Mouse (Mus musculus): ENCODE results near the gene Angel1.

Gene Angel1

DNA sequence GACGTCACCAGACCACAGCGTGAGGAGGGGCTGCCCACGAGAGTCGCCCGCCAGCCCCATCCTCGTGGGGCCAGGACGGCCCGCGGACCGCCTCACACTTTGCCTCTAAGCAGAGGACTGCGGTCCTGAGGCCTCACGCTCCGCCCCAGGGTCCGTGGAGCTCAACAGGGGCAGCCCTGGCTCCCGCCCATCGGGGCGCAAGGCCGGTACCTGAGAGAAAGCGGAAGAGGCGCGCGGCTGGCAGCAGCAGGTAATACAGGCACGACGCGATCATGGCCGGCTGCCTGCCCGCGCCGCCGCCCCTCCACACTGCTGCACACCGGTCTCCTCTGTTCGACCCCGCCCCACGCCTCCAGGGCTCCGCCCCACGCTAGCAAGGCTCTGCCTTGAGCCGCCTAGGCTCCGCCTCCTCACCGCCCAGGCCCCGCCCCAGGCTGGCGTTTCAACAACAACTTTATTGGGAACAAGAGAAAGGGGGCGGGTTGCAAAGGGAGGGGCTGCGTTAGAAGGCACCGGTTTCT is at the start of gene Angel1:
Angel1 (minus strand) TSS at position 341 of the 521 bp plus-strand sequence.
- peak; percentile 98 for DNase-seq

DNA sequence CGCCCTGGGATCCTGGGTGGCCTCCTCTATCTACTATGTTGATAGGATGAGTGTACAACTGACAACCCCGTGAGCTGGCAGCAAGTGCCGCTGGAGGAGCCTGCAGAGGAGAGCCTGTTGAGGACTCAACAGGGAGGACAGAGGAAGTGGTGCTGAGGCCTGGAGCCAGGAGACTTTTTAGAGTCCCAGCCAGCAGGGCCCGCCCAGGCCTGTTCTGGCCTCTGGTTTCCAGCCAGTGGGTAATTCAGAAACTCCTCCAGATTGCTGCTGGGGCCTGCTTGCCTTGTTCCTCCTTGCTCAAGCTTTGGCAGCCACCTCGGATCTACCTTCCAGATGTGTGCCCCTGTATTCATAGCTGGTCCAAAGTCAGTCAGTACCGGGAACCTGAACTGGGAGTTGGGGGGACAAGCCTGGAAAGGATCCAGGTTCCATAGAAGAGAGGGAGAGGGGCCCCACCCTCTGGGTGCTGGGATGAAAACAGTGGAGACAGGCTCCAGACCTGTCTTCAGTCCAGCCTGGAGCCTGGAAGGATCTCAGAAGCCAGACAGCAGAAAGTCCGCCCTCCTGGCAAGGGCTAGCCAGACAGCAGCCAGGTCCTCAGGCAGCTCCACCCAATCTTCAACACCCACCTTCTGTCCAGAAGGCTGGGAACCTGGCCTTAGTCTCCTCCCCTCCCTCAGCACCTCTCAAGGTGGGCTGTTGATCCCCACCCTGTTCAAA is 49.5 kb upstream of the Angel1 start:
- no peak for DNase-seq

DNA sequence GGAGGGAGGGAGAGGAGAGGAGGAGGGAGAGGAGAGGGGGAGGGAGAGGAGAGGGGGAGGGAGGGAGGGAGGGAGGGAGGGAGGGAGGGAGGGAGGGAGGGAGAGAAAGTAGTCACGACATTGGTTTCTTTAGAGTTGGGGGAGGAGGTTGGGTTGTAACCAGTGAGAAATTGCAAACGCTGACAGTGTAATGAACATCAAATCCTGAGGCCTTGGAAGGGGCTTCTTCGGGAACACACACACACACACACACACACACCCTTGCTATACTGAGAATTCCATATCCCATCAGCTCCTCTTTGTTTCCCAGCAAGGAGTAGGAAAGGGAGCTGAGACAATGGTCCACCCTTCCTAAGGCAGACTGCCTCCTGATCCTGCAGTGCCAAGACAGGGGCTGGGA is 46.3 kb upstream of the Angel1 start:
- DNase-seq: no peak

DNA sequence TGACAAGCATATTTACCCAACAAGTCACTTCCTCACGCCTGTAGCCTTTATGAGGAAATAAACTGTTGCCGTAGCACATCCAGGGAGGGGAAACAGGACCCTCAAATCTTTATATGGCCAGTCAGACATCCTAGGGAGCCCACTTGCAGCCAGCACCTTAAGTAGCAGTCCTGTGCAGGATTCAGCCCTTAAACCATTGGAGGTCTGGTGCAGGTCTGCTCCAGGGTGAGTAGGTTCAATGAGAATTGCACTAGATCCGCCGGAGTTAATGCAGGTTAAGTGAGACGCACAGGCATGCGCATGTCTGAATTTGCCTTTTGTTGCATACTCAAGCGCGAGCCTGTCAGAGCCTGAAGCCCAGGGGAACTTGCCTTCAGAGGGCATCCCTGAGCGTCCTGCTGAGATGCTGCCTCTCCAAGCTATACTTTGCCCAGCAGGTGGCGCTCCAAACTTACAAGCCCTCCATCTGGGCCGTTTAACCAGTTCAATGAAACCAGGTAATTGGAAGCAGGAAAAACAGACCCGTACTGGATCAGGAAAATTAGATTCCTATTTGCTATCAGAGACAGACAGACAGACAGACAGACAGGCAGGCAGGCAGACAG is 45.7 kb upstream of the Angel1 start:
- peak; percentile 84 for DNase-seq

DNA sequence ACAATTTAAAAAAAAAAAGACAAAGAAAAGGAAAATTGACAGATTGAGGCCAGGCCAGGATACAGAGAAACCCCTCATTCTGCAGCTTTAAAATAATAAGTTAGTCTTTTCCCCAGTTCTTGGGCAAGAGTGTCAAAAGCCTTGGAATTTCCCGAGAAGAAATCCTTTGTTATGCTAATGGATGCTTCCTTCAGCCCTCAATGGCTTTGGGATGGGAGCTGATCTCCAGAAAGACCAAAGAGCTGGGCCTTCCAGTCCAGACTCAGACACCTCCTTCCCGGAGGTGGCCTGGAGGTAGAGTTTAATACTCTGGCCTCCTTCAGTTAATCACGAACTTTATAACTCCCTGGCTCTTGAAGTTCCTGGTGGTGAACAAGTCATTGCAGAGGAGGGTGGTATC is 44.7 kb upstream of the Angel1 start:
- no peak for DNase-seq

DNA sequence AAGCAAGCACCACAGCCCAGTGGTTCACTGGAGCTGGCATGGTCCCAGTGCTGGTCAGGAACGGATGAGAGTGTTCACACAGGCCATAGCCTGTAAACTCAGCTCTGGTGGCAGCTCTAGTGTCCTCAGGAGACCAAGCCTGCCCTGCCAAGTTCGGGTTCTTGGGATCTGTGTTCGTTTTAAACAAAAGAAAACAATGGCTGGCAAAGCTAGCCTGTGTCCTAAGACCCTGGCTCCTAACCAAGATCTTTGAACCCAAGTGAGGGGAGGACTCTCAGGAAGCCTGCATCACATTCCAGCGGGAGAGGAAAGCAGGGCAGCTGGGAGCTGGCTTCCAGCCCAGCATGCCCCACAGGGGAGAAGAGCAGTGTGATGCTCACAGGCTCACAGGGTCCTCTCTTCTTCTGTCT is 44.0 kb upstream of the Angel1 start:
- DNase-seq: no peak

DNA sequence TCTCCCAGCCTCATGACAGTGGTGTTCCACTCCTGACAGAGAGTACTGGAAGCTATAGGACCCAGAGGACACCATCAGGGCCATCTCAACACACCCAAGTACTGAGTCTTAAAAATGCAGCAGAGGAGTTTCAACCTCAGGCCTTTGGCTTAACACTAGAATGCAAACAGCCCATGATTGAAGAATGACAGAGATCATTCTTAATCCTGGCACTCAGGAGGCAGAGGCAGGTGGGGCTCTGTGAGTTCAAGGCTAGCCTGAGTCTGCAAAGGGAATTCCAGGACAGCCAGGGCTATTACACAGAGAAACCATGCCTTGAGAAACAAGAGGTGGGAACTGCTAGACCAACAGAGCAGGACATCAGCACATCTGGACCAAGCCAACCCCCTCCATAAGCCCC is 43.6 kb upstream of the Angel1 start:
- DNase-seq: no peak

DNA sequence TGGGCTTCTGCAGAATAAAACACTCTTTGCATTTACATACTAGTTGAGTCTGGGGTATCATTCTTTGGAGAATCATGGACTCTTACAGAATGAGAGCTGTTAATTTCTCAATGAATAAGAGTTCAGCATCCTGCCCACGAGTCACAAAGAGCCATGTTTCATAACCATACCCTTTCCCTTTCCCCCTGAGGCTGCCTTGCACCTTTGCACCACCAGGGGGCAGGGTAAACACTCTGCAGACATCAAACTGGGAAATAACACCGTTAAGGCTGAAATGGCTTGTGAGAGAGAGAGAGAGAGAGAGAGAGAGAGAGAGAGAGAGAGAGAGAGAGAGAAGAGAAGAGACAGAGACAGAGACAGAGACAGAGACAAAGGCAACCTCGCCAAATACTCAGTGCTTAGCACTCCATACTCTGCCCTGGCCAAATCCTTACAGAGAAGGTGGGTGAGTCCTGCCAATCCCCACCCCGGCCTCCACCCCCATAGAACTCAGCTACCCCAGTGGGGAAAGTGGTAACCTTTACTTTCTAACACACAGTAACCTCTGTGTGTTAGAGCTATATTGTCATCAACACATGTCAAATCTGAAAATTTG is 42.8 kb upstream of the Angel1 start:
- DNase-seq: peak; percentile 83

DNA sequence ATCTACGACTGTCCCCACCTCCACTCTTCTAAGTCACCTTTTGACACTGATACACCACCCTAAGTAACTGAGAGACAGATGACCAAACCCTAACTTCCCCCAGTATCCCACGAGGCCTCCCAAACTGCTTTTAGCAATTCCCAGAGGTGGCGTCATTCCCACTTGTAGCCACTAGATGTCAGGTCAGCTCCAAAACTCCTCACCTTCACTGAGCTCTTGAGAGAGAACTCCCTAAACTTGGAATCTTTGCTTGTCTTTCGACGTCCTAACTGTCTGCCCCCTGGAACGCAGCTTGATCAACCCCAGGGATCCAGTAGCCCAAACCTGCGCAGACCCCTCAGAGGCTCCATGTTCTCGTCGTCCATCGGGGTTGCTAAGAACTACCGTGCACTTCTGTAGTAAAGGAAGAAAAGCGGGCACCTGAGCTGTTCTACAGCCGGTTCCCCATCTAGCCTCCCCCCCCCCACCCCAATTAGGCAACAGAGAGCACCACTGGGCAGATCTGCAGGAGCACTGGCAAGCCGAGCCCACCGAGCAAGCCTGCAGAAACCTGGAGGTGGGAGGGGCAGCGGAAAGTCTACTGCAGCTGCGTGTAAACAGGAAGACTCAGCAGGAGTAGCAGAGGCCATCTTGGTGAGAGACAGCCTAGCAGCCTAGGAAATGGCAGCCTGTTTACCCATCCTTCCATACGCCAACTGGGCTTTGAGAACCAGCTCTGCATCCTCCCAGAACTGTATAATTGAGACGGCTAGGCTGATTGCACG is 41.8 kb upstream of the Angel1 start:
- DNase-seq: peak; percentile 54

DNA sequence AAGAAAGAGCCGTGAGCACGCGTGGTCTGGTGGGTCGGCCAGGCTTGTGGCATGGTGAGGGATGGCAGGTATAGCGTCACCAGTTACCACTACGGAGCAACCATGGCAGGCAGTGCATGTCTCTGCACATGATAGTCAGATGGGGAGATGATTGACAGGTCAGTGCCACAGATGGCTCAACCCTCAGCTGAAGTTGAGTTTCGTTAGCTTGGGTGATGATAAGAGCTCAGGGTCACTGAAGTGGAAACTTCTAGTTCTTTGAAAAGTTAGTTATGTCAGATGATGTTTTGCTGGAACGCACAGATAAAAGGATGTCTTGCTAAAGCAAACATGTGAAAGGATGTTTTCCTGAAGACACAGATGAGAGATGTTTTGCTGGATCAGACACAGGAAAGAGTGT is 40.2 kb upstream of the Angel1 start:
- DNase-seq: no peak

DNA sequence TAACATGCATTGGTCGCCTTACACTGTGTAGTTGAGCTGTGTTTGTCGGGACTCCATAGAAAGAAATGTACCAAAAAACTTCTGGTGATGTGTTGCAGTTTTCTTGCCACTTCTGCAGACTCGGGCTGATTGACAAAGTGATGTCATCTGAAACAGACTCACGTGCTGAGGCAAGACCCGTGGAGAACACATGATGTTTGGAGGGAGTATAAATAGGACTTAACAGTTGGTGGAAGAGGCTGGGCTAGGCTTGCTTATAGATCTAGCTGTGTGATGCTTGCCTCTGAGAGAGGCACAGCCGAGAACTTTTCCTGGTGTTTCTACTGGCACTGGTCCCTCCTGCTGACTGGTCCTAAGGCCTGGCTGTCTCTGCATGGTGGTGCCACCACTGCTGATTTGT is 37.8 kb upstream of the Angel1 start:
- DNase-seq: no peak

DNA sequence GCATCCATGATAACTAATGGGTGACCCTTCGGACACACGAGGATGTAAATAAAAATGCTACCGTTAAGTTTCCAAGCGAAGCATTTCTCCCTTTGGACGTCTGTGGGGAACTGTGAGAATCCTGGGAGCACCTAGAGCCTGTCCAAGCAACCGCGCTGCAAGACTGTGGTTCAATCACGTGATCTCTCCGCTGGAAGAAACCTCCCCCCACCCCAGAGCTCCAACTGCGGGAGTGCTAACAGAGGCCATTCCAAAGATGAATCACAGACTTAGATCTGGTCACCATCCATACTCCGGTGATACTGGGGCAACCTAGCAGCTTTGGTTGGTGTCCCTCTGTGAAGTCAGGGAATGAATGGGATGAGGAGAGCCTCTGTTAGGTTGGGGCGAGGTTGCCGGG is 34.8 kb upstream of the Angel1 start:
- DNase-seq: no peak

DNA sequence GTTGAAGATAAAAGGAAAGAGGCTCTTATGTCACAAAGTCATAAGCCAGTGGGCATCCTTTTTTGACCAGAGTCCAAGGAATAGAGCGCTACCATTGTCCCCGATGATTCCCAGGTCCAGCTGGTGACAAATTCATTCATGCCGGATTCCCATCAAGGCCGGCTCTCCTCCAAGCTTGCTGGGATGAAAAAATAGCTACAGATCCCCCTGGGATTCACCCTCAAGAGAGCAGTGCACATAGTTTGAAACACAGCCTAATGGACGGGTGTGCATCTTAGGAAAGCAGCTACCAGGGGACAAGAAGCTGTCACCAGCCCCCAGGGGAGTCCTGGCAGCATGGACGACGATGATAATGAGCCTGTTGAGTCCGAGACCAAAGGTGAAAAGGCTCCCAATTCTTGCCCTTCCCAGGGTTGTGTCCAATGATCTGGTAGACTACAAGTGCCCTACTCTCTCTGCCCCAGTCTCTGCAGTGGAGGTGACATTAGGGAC is 8.1 kb upstream of the Angel1 start, which contains the start of gene Lrrc74a:
Lrrc74a (plus strand) TSS at position 51 of the 492 bp plus-strand sequence.
- no peak for DNase-seq

DNA sequence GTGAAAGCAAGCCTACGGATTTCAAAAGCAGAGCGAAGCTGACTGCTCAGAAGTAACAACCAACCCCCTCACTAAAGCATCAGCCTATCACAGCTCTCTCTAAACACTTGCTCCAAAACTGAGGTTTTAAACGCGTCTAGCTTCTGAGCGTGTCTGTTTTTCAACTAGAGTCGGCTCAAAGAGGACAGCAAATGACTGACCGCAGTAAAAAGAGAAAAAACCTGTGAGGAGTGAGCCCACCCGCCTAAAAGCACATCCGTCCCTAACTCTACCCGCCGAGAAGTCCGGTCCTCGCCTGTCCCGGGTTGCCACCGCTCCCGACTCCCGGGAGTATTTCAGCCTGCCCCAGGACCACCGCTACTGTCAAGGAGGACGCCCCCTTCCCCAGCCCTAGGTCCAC is 554 bp downstream of the Angel1 start:
- no peak for DNase-seq

DNA sequence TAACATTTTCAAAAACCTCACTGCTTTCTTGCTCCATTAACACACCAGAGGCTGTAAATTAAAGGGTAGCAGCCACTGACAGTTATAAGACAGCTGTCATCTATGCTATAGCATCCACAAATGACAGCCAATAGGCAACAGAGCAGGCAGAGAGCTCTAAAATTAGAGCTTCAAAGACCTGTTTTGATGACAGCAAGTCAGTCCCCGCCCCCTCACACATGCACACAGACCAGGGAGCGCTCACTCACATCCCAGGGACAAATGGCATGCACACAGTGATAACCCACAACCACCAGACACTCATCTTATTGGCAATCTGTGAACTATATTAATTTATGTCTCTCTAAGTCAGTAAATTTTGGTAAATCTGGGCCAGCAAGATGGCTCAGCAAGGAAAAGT is 2.0 kb downstream of the Angel1 start:
- no peak for DNase-seq

DNA sequence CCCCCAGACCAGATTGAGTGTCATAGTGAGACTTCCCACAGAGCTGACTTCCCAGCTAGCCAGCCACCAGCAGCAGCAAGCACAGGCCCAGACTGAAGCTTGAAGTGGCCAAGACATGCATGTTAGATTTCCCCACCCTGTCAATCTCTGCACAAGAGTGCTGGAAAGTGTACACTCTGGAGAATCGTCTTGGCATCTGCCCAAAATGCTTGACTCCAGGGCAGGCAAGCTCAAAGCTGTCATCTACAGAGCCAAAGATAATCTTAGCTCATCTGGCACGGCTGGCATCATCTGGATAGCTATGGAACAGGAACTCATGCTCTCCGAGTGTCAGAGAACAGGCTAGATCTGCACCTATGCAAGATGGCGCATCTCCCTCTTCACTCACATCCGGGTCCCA is 4.8 kb downstream of the Angel1 start:
- DNase-seq: no peak

DNA sequence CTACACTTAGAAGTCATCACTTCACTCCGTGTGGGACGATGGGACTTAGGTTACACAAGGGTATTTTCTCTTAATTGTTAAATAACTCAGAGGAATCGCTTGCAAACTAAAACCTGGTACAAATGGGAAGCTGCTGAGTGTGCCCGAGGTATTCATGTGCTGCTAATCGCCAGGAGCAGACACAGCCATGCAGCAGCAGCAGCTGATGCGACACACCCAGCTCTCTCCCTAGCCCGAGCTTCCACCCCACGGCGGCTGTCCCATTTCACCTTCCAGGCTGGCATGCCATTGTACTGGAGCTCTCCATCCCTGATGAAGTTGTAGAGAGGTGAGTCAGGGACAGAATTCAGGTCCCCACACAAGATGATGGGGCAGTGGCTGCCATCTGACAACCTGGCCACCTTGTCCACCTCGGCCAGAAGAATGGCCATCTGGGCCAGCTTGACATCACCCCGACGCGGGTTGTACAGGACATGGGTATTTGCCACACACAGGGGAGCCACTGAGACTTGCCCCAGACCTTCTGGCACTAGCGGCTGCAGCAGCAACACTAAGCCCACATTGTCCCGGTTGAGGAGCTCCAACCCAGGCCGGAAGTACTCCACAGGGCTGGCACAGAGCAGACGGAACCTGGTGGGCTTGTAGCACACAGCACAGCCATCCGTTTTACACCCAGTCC is 6.2 kb downstream of the Angel1 start:
- peak; percentile 65 for DNase-seq

DNA sequence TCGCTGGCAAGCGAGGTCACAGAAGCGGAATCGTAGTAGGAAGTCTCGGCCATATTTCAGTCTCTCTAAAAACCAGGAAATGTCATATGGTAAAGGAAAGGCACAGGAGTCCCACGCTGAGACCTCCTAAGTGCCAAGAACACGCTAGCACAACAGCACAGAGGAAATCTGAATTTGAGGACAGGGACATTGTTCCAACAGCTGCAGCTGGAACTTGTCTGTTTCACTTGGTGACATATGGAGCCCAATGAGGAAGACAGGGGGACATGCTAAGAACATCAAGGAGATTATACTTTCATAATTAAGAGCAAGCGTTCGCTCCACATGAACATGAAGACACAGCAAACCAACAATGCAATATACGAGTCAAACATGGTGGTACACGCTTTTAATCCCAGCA is 9.3 kb downstream of the Angel1 start:
- DNase-seq: no peak

DNA sequence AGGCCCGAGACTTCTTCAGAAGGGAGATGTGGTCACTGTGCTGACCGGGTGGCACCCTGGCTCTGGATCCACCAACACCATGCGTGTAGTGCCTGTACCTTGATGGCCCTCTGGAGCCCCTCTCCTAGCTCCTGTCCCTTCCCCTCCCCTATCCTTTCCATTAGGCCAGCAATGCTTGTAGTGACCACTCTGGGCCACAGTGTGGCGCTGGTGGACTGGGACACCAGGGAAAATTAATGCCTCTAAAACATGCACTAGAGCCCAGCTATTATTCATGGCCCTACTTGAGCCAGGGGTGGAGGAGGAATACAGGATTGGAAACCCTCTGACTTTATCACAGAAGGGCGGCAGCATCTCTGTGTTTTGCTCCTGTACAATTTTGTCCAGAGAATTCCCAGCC is 10.9 kb downstream of the Angel1 start:
- peak; percentile 78 for DNase-seq

DNA sequence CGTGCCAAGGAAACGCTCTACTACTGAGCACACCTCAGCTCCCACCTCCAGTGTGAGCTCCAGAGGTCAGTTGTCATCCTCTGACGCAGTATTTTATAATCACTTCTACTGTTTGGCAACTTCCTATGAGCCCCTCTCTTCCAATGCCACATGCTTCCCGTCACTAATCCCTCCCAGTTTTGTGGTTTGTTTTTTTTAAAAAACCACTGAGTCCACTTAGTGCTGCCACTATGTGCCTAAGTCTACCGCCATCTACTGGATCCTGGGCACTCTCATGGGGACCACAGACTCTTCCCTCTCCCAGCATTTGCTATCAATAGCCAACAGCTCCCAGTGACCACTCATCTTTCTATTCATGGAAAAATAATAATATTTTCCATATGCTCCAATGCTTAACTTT is 12.2 kb downstream of the Angel1 start:
- no peak for DNase-seq

DNA sequence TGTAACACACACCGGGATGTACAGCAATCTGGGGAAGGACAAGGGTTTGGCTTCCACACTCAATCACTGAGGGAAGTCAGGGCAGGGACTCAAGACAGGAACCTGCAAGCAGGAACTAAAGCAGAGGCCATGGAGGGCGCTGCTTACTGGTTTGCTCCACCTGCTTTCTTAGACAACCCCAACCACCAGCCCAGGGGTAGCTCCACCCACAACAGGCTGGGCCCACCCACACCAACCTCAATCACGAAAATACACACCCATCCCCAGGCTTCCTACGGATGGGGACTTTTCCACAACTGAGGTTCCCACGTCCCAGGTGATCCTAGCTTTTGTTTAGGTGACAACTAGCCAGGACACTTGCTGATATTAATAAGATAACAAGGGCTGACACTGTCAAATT is 20.4 kb downstream of the Angel1 start:
- DNase-seq: no peak

DNA sequence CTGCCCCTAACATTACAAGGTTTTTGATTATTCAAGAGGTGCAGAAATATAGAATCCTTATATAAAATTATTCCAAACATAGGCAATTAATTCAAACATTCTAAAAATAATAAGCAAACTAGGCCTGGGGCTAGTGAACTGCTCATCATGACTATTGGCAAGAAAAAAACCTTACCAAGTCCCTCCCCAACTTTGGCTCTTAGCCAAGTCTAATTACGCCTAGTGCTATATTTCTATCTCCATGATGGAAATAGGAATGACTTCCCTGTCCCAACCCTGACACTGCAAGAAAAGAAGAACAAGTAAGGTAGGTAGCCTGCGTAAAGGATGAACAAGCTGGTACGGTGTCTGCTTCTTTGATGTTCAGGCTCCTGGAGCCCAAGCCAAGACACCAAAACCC is 23.6 kb downstream of the Angel1 start:
- no peak for DNase-seq

DNA sequence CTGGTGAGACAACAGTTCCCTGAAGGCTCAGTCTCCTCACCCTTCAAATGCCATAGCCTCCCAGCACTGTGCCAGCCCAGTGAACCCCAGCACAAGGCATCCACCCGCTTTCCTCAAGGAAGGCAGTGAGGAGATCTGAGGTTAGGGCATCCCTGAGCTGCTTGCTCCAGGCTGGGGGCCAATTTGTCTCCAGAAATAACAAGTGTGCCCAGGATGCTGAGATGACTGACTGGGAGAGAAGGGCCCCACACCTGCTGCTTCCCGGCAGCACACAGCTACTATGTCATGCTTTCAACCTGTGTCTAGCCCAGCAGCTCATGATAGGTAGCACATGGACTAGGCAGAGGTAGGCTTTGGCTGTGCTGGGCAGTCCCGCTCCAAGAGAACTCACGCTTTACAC is 24.8 kb downstream of the Angel1 start:
- no peak for DNase-seq

Data from cerebellum, adult 11 months (tissue).